Mouse (Mus musculus) lung, adult 18-20 months (tissue): ENCODE data around the gene Ssh2.

Experiments used
- DNase-seq, 2 experiments: peaks; one replicate each; pipeline ENCODE4 v3.0.0; 2022; ENCODE audit warnings: mixed read lengths in 2 of 2

Ssh2 gene

DNA sequence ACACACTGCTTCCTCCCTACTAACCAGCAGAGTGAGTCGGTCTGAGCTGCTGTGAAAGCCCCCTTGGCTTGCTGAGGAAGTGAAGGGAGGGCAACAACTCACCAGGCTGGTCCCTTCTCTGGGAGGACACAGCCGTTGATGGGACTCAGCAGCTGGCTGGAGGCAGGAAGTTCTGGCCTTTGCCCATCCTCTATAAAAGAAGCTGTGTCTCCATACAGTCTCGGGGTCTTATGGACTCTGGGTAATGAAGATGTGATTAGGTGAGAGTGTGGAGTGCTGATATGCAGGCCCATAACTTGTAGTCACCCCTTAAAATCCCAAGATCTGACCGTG lies 278.2 kb downstream of the Ssh2 start:
- DNase-seq = no peak

DNA sequence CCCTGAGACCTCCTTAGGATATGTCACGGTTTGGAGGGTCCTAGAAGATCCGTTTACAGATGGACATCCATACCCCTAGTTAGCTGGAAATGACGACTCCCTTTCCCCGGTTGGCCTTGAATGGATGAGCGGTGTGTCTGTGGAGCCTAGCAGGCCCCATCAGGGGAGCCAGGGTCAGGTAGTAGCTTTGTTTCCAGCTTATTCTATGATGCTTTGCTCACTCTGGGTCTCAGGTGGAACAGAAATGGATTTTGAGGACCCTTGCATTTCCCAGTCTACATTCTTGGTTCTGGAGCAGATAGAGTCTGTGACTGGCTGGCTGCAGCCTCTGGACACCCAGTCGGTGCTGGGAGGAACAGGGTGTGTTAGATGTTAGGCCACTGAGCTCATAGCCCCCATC lies 278.7 kb downstream of the Ssh2 start:
- no peak for DNase-seq

DNA sequence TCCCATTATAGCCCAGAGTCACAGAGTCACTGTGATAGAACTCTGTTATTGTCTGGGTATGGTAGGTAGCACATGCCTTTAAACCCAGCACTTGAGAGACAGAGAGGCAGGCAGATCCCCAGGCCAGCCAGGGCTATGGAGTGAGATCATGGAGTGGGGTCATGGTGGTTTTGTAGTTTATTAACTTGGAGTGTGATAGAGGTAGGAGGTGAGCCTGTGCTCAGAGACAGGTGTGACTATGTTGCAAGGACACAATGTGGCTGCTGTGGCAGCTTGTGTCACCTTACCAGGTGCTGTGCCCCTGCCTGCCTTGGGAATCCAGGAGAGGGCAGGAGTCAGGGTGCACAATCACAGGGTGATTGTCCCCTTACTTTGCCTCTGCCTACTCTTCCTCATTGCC lies 279.4 kb downstream of the Ssh2 start:
- no peak for DNase-seq

GRCm38 (mm10) chr11:77497341-77497756 lies 281.3 kb downstream of the Ssh2 start:
- DNase-seq = peak; percentile 85 to 91

DNA sequence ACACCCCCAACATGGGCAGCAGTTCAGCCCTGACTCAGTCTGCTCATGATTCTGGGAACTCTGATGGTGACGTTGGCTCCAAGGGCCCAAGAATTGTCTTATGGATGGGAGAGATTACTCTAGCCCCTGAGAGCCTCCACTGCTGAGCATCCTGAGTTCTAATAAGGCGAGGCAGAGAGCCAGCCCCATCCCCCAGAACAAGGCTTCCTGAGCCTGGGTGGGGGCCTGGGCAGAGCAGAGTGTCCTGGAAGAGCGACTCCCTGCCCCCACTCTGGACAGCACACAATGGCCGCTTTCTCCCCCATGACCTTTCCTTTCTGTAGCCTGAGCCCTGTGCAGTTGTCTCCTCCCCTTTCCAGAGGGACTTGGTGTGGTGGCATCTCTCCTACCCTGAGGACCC lies 281.8 kb downstream of the Ssh2 start:
- peak; percentile 62 to 75 for DNase-seq

DNA sequence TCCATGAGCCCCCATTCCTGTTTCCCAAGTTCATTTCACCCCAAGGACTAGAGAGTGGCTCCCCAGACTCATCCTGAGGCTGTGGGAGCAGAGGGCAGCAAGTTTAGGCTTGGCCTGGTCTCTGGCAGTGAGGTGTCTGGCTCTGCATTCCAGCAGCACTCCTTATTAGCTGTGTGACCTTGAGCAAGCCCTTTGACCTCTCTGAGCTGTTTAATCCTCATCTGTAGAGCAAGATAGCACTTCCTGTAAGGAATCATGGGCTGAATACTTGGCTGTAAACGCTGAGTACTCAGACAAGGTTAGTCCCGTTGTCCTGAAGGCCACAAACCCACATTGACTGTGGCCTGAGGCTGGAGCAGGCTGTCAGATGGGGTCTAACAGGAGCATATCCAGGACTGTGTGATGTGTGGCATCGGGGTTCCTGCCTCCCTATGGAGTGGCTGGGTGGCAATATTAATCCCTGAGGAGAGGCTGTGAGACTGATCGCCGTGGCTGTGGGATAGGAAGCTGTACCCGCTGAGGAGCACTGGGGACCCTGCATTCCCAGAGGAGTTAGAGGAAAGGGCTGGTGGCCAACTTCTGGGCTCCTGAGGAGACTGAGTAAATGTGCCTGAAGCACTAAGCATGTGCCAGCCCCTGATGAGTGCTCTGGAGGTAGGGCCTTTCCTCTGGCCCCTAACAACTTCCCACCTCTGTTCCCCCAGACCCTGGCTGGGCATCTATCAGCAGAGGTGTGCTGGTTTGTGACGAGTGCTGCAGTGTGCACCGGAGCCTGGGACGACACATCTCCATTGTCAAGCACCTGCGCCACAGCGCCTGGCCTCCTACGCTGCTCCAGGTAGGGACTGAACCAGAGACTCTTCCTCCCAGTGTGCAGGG lies 282.4 kb downstream of the Ssh2 start:
- no peak for DNase-seq

GRCm38 (mm10) chr11:77499354-77499753 lies 283.3 kb downstream of the Ssh2 start:
- no peak for DNase-seq

- DNase-seq = no peak
These were observed 284.6 kb downstream of the Ssh2 start for GRCm38 (mm10) chr11:77500361-77501325.

DNA sequence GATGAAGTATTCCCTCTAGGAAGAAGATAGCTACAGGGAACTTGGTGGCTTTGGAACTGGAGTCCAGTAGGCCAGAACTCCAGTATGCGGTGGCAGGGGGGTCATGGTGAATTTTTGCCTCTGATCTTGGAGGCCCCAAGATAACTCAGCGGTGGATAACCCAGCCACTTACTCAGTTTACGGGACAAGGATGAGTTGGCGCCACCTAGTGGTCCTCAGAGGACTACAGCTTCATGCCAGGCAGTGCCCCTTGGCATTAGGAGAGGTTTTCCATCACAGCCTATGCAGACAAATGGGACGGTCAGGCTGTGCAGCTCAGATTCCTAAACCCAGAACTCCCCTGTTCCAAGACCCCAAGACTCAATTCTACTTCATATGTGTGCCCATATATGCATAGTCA lies 285.3 kb downstream of the Ssh2 start:
- DNase-seq = peak; percentile 75 to 80

DNA sequence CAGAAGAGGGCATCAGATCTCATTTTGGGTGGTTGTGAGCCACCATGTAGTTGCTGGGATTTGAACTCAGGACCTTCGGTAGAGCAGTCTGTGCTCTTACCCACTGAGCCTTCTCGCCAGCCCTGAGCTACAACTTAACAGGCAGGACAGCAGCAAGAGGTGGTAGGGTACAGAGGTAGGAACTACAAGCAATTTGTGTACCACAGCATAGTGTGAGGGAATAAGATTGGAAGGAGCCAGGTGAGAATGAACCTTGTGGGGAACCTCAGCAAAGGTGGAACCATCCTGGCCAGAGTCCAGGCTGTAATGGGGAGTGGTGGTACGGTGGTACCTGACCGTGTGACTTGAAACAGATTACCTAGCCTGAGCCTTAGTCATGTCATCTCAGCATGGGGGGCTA lies 285.9 kb downstream of the Ssh2 start:
- DNase-seq = no peak

GRCm38 (mm10) chr11:77502481-77502880 lies 286.4 kb downstream of the Ssh2 start:
- no peak for DNase-seq

- DNase-seq = peak in 1 of 2 experiments; percentile 56
These were observed 287.4 kb downstream of the Ssh2 start for GRCm38 (mm10) chr11:77503511-77503910.

- DNase-seq = no peak
These were observed 288.3 kb downstream of the Ssh2 start for GRCm38 (mm10) chr11:77504377-77504776.

DNA sequence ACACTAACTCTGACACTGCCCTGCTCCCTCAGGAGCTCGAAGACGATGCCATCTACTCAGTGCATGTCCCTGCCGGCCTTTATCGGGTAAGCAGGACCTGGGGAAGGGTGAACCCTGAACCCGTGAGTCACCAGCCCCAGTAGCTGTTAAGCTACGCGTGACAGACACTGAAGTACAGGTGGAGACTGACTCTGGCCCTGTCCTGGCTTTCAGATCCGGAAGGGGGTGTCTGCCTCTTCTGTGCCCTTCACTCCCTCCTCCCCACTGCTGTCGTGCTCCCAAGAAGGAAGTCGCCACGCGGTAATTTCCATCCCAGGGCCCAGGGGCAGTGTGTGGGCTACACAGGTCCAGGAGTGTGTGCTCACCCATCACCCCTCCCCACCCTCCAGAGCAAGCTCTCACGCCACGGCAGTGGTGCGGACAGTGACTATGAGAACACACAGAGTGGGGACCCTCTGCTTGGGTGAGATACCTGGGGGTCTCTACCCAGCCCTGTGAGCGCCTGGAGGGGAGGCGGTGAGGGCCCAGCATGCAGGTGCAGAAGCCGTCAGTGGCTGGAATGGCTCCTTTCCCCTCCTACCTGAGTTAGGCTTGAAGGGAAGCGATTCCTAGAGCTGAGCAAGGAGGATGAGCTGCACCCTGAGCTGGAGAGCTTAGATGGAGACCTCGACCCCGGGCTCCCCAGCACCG lies 289.3 kb downstream of the Ssh2 start:
- no peak for DNase-seq

DNA sequence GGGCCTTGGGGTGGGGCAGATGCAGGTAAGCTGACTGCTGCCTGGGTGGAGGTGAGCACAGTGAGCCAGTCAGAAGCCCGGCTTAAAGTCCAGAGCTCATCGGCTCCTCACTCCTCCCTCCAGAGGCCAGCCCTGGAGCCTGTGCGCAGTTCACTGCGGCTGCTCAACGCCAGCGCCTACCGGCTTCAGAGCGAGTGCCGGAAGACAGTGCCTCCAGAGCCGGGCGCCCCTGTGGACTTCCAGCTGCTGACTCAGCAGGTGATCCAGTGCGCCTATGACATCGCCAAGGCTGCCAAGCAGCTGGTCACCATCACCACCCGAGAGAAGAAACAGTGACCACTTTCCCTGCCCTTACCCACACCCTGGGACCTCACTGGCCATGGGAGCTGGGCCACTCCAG lies 290.2 kb downstream of the Ssh2 start:
- DNase-seq = no peak

DNA sequence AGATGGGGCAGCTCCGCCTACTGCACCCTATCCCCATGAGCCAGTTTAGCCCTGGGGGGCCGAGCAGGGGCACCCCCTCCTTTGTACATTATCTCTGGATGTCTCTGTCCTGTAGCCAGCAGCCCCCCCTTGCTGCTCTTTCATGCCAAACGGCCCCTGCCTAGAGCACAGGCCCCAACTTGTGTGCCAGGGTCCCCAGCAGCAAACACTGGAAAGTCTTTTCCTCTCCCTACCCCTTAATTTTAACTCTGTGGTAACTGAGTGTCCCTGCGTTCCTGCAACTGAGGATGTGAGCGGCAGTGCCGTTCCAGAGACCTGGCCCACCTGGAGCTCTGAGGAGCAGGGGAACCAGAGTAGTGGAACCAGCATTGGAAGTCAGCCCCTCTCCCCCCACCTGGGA lies 290.9 kb downstream of the Ssh2 start:
- no peak for DNase-seq

DNA sequence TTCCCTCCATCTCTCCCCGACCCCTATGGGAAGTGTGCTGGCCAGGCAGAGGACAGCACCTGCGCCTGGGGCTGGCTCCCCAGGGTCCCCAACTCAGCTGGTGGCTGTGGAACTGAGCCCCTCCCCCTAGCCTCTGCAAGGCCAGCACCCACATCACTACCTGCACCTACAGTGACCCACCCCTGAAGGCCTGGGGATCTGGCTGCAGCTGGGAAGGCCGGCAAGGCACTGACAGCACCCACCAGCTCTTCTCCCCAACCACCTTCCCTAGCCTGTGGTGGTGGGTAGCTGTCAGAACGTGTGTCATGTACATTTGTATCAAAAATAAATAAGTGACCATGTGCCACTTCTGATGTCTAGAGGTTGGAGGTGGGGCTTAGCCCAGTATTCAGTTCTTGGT lies 291.3 kb downstream of the Ssh2 start:
- no peak for DNase-seq

GRCm38 (mm10) chr11:77508068-77509021 lies 292.3 kb downstream of the Ssh2 start:
- DNase-seq = peak; percentile 82 to 88
